Mouse (Mus musculus): ENCODE results near the gene Tnr. TPM values are rescaled to one million over a fixed set of nuclear protein-coding genes. Genes with fewer than 3 reads are reported as not detected.

The Tnr gene
- total and polyA plus RNA-seq, 2 experiments, result not detected

- Histone ChIP-seq H3K27me3 (ENCODE audit: control insufficient read depth, insufficient read depth, low read length) (no peaks in the 10 kb centered on the region), H3K4me1 (ENCODE audit: control insufficient read depth, insufficient read depth, low read length) (no peaks in the 10 kb centered on the region), H3K79me2 (ENCODE audit: control insufficient read depth, insufficient read depth, low read length) (no peaks in the 10 kb centered on the region), H3K9ac (ENCODE audit: low read depth, low read length) (no peak overlapping the region), H3K27ac (replicated peaks; ENCODE audit: insufficient read depth, low read depth, low read length) (no peak overlapping the region), H3K4me3 (ENCODE audit: insufficient read depth, low read depth, low read length) (no peak overlapping the region), H3K36me3 (ENCODE audit: control insufficient read depth, insufficient read depth, low read length) (no peaks in the 10 kb centered on the region)
- no peak for DNase-seq (ENCODE audit: extremely low read depth, low read depth, low spot score)
- TF ChIP-seq CTCF (IDR thresholded peaks at IDR 0.05; ENCODE audit: low read depth, low read length) (no peak), POLR2A (IDR thresholded peaks at IDR 0.05; ENCODE audit: extremely low read depth, insufficient read depth, low read length) (no peak)
- WGBS, result 87% methylated on average over 2 of the region's 2 CpGs
Measured at GRCm38 (mm10) chr1:159920571-159920970, 397.0 kb downstream of the Tnr start.

- Histone ChIP-seq H3K36me3 (ENCODE audit: control insufficient read depth, insufficient read depth, low read length) (no peaks in the 10 kb centered on the region), H3K9ac (ENCODE audit: low read depth, low read length) (no peak overlapping the region), H3K4me1 (ENCODE audit: control insufficient read depth, insufficient read depth, low read length) (no peaks in the 10 kb centered on the region), H3K79me2 (ENCODE audit: control insufficient read depth, insufficient read depth, low read length) (no peaks in the 10 kb centered on the region), H3K27ac (replicated peaks; ENCODE audit: insufficient read depth, low read depth, low read length) (no peak overlapping the region), H3K4me3 (ENCODE audit: insufficient read depth, low read depth, low read length) (no peak overlapping the region), H3K27me3 (ENCODE audit: control insufficient read depth, insufficient read depth, low read length) (no peaks in the 10 kb centered on the region)
- TF ChIP-seq CTCF (IDR thresholded peaks at IDR 0.05; ENCODE audit: low read depth, low read length), result no peak
- no peak for TF ChIP-seq POLR2A (IDR thresholded peaks at IDR 0.05; ENCODE audit: extremely low read depth, insufficient read depth, low read length)
- WGBS, result 82% methylated on average over 7 of the region's 7 CpGs
- peak; percentile 12 for DNase-seq (ENCODE audit: extremely low read depth, low read depth, low spot score)
Measured at GRCm38 (mm10) chr1:159923010-159923409, 399.4 kb downstream of the Tnr start.

DNA sequence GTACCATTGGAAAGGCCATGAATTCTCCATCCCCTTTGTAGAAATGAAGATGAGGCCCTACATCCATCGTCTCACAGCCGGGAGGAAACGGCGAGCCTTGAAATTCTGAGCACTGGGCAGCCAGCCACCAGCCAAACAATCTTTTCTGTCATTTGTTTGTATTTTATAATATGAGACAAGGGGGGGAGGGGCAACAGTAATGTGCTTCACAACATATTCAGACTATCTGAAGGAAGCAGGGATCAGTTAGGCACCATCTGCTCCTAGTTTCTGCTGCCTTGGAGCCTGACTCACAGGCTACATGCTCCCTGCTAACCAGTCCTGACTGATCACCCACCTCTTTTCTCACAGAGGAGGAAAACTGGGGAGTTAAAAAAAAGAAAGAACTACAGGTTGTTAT is 400.5 kb downstream of the Tnr start:
- H3K36me3 ChIP-seq (ENCODE audit: control insufficient read depth, insufficient read depth, low read length), result no peaks in the 10 kb centered on the region
- TF ChIP-seq POLR2A (IDR thresholded peaks at IDR 0.05; ENCODE audit: extremely low read depth, insufficient read depth, low read length) (no peak), CTCF (IDR thresholded peaks at IDR 0.05; ENCODE audit: low read depth, low read length) (no peak)
- no peak overlapping the region for H3K4me3 ChIP-seq (ENCODE audit: insufficient read depth, low read depth, low read length)
- 84% methylated on average over 4 of the region's 4 CpGs for WGBS
- H3K9ac ChIP-seq (ENCODE audit: low read depth, low read length), result no peak overlapping the region
- no peaks in the 10 kb centered on the region for H3K4me1 ChIP-seq (ENCODE audit: control insufficient read depth, insufficient read depth, low read length)
- DNase-seq (ENCODE audit: extremely low read depth, low read depth, low spot score), result peak; percentile 11
- H3K27ac ChIP-seq (replicated peaks; ENCODE audit: insufficient read depth, low read depth, low read length), result no peak overlapping the region
- H3K79me2 ChIP-seq (ENCODE audit: control insufficient read depth, insufficient read depth, low read length), result no peaks in the 10 kb centered on the region
- no peaks in the 10 kb centered on the region for H3K27me3 ChIP-seq (ENCODE audit: control insufficient read depth, insufficient read depth, low read length)

- DNase-seq (ENCODE audit: extremely low read depth, low read depth, low spot score), result no peak
- TF ChIP-seq CTCF (IDR thresholded peaks at IDR 0.05; ENCODE audit: low read depth, low read length) (no peak), POLR2A (IDR thresholded peaks at IDR 0.05; ENCODE audit: extremely low read depth, insufficient read depth, low read length) (no peak)
- Histone ChIP-seq H3K9ac (ENCODE audit: low read depth, low read length) (no peak overlapping the region), H3K27ac (replicated peaks; ENCODE audit: insufficient read depth, low read depth, low read length) (no peak overlapping the region), H3K36me3 (ENCODE audit: control insufficient read depth, insufficient read depth, low read length) (no peaks in the 10 kb centered on the region), H3K4me1 (ENCODE audit: control insufficient read depth, insufficient read depth, low read length) (no peaks in the 10 kb centered on the region), H3K27me3 (ENCODE audit: control insufficient read depth, insufficient read depth, low read length) (no peaks in the 10 kb centered on the region), H3K4me3 (ENCODE audit: insufficient read depth, low read depth, low read length) (no peak overlapping the region), H3K79me2 (ENCODE audit: control insufficient read depth, insufficient read depth, low read length) (no peaks in the 10 kb centered on the region)
- 86% methylated on average over 5 of the region's 5 CpGs for WGBS
Measured at GRCm38 (mm10) chr1:159924684-159925083, 401.1 kb downstream of the Tnr start.

GRCm38 (mm10) chr1:159928681-159929335 is 405.2 kb downstream of the Tnr start:
- no peak for TF ChIP-seq POLR2A (IDR thresholded peaks at IDR 0.05; ENCODE audit: extremely low read depth, insufficient read depth, low read length)
- no peak for TF ChIP-seq CTCF (IDR thresholded peaks at IDR 0.05; ENCODE audit: low read depth, low read length)
- DNase-seq (ENCODE audit: extremely low read depth, low read depth, low spot score), result peak; percentile 31
- Histone ChIP-seq H3K36me3 (ENCODE audit: control insufficient read depth, insufficient read depth, low read length) (no peaks in the 10 kb centered on the region), H3K4me3 (ENCODE audit: insufficient read depth, low read depth, low read length) (no peak overlapping the region), H3K9ac (ENCODE audit: low read depth, low read length) (no peak overlapping the region), H3K79me2 (ENCODE audit: control insufficient read depth, insufficient read depth, low read length) (no peaks in the 10 kb centered on the region), H3K27me3 (ENCODE audit: control insufficient read depth, insufficient read depth, low read length) (no peaks in the 10 kb centered on the region), H3K4me1 (ENCODE audit: control insufficient read depth, insufficient read depth, low read length) (no peaks in the 10 kb centered on the region), H3K27ac (replicated peaks; ENCODE audit: insufficient read depth, low read depth, low read length) (no peak overlapping the region)
- WGBS, result 79% methylated on average over 9 of the region's 9 CpGs

DNA sequence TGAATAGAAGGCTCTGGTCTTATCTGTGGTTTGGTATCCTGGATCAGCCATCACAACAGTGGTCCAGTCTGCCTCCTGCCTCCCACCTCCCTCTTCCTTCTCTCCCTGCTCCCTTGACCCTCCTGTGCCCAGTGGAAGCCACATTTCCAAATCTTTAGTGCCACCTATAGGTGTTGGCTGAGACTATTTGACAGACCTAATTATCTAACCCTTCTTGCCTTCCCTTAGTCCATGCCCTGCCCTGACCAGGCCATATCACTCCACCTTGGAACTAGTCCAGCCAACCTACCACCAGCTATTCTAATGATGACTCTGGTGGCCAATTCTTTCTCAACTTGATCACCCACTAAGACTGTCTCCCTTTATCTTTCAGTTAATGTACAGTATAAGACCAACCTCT is 408.5 kb downstream of the Tnr start:
- no peak for DNase-seq (ENCODE audit: extremely low read depth, low read depth, low spot score)
- Histone ChIP-seq H3K4me1 (ENCODE audit: control insufficient read depth, insufficient read depth, low read length) (no peaks in the 10 kb centered on the region), H3K4me3 (ENCODE audit: insufficient read depth, low read depth, low read length) (no peak overlapping the region), H3K27me3 (ENCODE audit: control insufficient read depth, insufficient read depth, low read length) (no peaks in the 10 kb centered on the region), H3K36me3 (ENCODE audit: control insufficient read depth, insufficient read depth, low read length) (no peaks in the 10 kb centered on the region), H3K9ac (ENCODE audit: low read depth, low read length) (no peak overlapping the region), H3K79me2 (ENCODE audit: control insufficient read depth, insufficient read depth, low read length) (no peaks in the 10 kb centered on the region), H3K27ac (replicated peaks; ENCODE audit: insufficient read depth, low read depth, low read length) (no peak overlapping the region)
- no peak for TF ChIP-seq CTCF (IDR thresholded peaks at IDR 0.05; ENCODE audit: low read depth, low read length)
- no peak for TF ChIP-seq POLR2A (IDR thresholded peaks at IDR 0.05; ENCODE audit: extremely low read depth, insufficient read depth, low read length)

All from liver, adult 2 months (tissue).